Mouse (Mus musculus) CH12.LX (cell line): ENCODE measurements at regions not wholly inside any gene's neighbourhood (a gene's known extent, or its start where the extent isn't known, plus 50 kb on each side); places are given as distances from the start of the nearest gene placed in this dataset.

ENCODE experiments used
- DNase-seq: peaks from one replicate; pipeline ENCODE4 v3.0.0-alpha.2; 2013; ENCODE audit errors: extremely low read depth
- H3K27ac ChIP-seq: 2 replicates; pipeline ENCODE4 v1.5.1; 2012; ENCODE audit warnings: low read depth, mild to moderate bottlenecking, control low read depth, moderate library complexity; ENCODE audit not compliant: insufficient read depth
- H3K27me3 ChIP-seq: replicated peaks from 2 replicates; pipeline ENCODE3; 2012; ENCODE audit warnings: inconsistent platforms
- H3K36me3 ChIP-seq, 2 experiments: replicated peaks in 1 of 2; 2 replicates each; pipeline versions ENCODE3 to v1.6.1; 2012; ENCODE audit warnings: inconsistent platforms in 1 of 2, low read length in 1 of 2, mild to moderate bottlenecking in 1 of 2, mixed read lengths in 1 of 2, moderate library complexity in 1 of 2; ENCODE audit not compliant: control insufficient read depth in 1 of 2, insufficient read depth in 1 of 2
- H3K4me1 ChIP-seq, 2 experiments: 2 replicates each; pipeline ENCODE4 v1.6.1; 2012; ENCODE audit warnings: inconsistent platforms in 1 of 2, moderate library complexity in 1 of 2; ENCODE audit not compliant: insufficient read depth in 2 of 2, control insufficient read depth in 1 of 2
- H3K4me2 ChIP-seq: 2 replicates; pipeline ENCODE4 v1.6.1; 2012; ENCODE audit warnings: low read depth, mild to moderate bottlenecking, control low read depth; ENCODE audit not compliant: poor library complexity, insufficient read depth, severe bottlenecking
- H3K4me3 ChIP-seq, 3 experiments: fragments of 150-350 bp in 1 of 3; sonication (generic) in 1 of 3; replicated peaks in 1 of 3; 2 replicates each; pipeline versions ENCODE3 to v1.5.1; 2011 to 2012; ENCODE audit warnings: low read depth in 2 of 3, low read length in 2 of 3, mild to moderate bottlenecking in 2 of 3, moderate library complexity in 2 of 3, control low read depth in 1 of 3, improper control_type of control experiment in 1 of 3, inconsistent platforms in 1 of 3, mixed read lengths in 1 of 3; ENCODE audit not compliant: poor library complexity in 1 of 3
- H3K79me2 ChIP-seq: replicated peaks from 2 replicates; pipeline ENCODE4 v1.6.1; 2012; ENCODE audit warnings: mild to moderate bottlenecking, moderate library complexity; ENCODE audit not compliant: control insufficient read depth, poor library complexity, insufficient read depth, severe bottlenecking; ENCODE audit errors: extremely low read depth
- H3K9ac ChIP-seq: 2 replicates; pipeline ENCODE4 v1.6.1; 2012; ENCODE audit warnings: low read depth, mild to moderate bottlenecking, control low read depth, moderate library complexity; ENCODE audit not compliant: insufficient read depth
- H3K9me3 ChIP-seq: replicated peaks from 2 replicates; pipeline ENCODE3; 2012; ENCODE audit warnings: low read length, inconsistent platforms, mixed read lengths
- BHLHE40 ChIP-seq: IDR thresholded peaks from 2 replicates; pipeline ENCODE4 v1.6.1; 2011; ENCODE audit warnings: mild to moderate bottlenecking, low read depth, low read length, improper control_type of control experiment
- CHD1 ChIP-seq: IDR thresholded peaks from 2 replicates; pipeline ENCODE4 v1.6.1; 2012; ENCODE audit warnings: low read depth, low read length, improper control_type of control experiment, inconsistent platforms
- CTCF ChIP-seq, 2 experiments: IDR thresholded peaks in 1 of 2; conservative IDR thresholded peaks in 1 of 2; 2 replicates each; pipeline ENCODE4 v1.5.1; 2011 to 2012; ENCODE audit warnings: low read depth in 2 of 2, low read length in 2 of 2, improper control_type of control experiment in 1 of 2, inconsistent platforms in 1 of 2, mild to moderate bottlenecking in 1 of 2, moderate library complexity in 1 of 2
- ELF1 ChIP-seq: IDR thresholded peaks from 2 replicates; pipeline ENCODE4 v1.6.1; 2014; ENCODE audit warnings: low read depth, mild to moderate bottlenecking, inconsistent platforms, low read length, improper control_type of control experiment
- ETS1 ChIP-seq: conservative IDR thresholded peaks from 2 replicates; pipeline ENCODE4 v1.6.1; 2012; ENCODE audit warnings: low read depth, mild to moderate bottlenecking, inconsistent platforms, low read length, improper control_type of control experiment, moderate library complexity
- HCFC1 ChIP-seq: IDR thresholded peaks from 2 replicates; pipeline ENCODE4 v1.6.1; 2012; ENCODE audit warnings: low read depth, mild to moderate bottlenecking, inconsistent platforms, low read length, improper control_type of control experiment
- JUND ChIP-seq: conservative IDR thresholded peaks from 2 replicates; pipeline ENCODE4 v1.6.1; 2011; ENCODE audit warnings: low read depth, low read length, improper control_type of control experiment
- KAT2A ChIP-seq: IDR thresholded peaks from 2 replicates; pipeline ENCODE4 v1.6.1; 2012; ENCODE audit warnings: low read length, improper control_type of control experiment, inconsistent platforms; ENCODE audit not compliant: insufficient replicate concordance
- MAFK ChIP-seq: IDR thresholded peaks from 2 replicates; pipeline ENCODE4 v1.6.1; 2011; ENCODE audit warnings: low read length, improper control_type of control experiment; ENCODE audit not compliant: insufficient replicate concordance
- MEF2A ChIP-seq: IDR thresholded peaks from 2 replicates; pipeline ENCODE4 v1.6.1; 2014; ENCODE audit warnings: low read depth, mild to moderate bottlenecking, inconsistent platforms, low read length, improper control_type of control experiment, borderline replicate concordance
- MYC ChIP-seq: IDR thresholded peaks from 2 replicates; pipeline ENCODE4 v1.6.1; 2011; ENCODE audit warnings: low read depth, mild to moderate bottlenecking, improper control_type of control experiment, low read length
- PAX5 ChIP-seq: IDR thresholded peaks from 2 replicates; pipeline ENCODE4 v1.6.1; 2012; ENCODE audit warnings: low read length, inconsistent platforms, mixed read lengths
- POLR2A ChIP-seq: IDR thresholded peaks from 2 replicates; pipeline ENCODE4 v1.6.1; 2011; ENCODE audit warnings: low read depth, mild to moderate bottlenecking, improper control_type of control experiment, low read length
- RAD21 ChIP-seq: IDR thresholded peaks from 2 replicates; pipeline ENCODE4 v1.6.1; 2011; ENCODE audit warnings: low read depth, mild to moderate bottlenecking, low read length, improper control_type of control experiment, moderate library complexity
- RCOR1 ChIP-seq: conservative IDR thresholded peaks from 2 replicates; pipeline ENCODE4 v1.6.1; 2012; ENCODE audit warnings: low read depth, mild to moderate bottlenecking, inconsistent platforms, low read length, improper control_type of control experiment
- TBP ChIP-seq: conservative IDR thresholded peaks from 2 replicates; pipeline ENCODE4 v1.6.1; 2011; ENCODE audit warnings: low read depth, low read length, improper control_type of control experiment
- UBTF ChIP-seq: IDR thresholded peaks from 2 replicates; pipeline ENCODE4 v1.6.1; 2012; ENCODE audit warnings: low read depth, mild to moderate bottlenecking, inconsistent platforms, low read length, improper control_type of control experiment, moderate library complexity
- USF1 ChIP-seq: IDR thresholded peaks from 2 replicates; pipeline ENCODE4 v1.6.1; 2014; ENCODE audit warnings: low read depth, mild to moderate bottlenecking, inconsistent platforms, low read length, improper control_type of control experiment
- ZKSCAN1 ChIP-seq: IDR thresholded peaks from 2 replicates; pipeline ENCODE4 v1.6.1; 2012; ENCODE audit warnings: low read depth, inconsistent platforms, low read length, improper control_type of control experiment, borderline replicate concordance
- ZMIZ1 ChIP-seq: IDR thresholded peaks from 2 replicates; pipeline ENCODE4 v1.6.1; 2012; ENCODE audit warnings: low read depth, mild to moderate bottlenecking, inconsistent platforms, low read length, improper control_type of control experiment
- dilution Hi-C: fragments of 300-500 bp; cut with MboI; formaldehyde crosslinking; loops from 2 replicates; pipeline ENCODE4 v1.14.3; 2020; ENCODE audit warnings: low sequenced_read_pairs; ENCODE audit not compliant: extremely low pct_unique_long_range_greater_than_20kb, extremely low pct_ligation_motif_present
- in situ Hi-C: fragments of 300-500 bp; cut with MboI; formaldehyde crosslinking; loops from 3 replicates; pipeline ENCODE4 v1.14.3; 2019; ENCODE audit warnings: low sequenced_read_pairs, low pct_ligation_motif_present, low pct_unique_long_range_greater_than_20kb, mixed read lengths

DNA sequence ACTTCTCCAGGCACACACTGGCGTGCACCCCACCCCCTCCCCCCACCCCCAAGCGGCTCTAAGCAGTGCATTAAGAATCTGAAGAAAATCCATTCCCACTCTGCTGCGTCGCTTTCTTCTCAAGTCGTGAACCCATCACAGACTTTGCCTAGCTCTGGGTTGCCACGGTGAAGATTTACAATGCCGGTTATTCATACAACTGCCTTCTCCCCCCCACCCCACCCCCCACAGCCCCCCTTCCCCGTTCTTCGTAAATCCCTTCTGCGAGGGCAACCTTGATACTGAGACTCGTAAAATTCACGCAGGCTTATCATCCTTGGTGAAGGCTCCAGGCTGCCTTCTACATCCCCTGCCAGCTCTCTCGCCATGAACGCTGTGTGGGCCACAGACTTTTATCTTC lies 451.7 kb upstream of the Pou3f3 start:
- Histone ChIP-seq H3K27me3 (no peaks in the 10 kb centered on the region), H3K79me2 (no peaks in the 10 kb centered on the region), H3K36me3 (no peaks in the 10 kb centered on the region), H3K4me3 (no peak overlapping the region), H3K4me2 (no peak overlapping the region), H3K9me3 (peaks cover 50% of the 10 kb centered on the region), H3K9ac (no peak overlapping the region), H3K27ac (no peak overlapping the region), H3K4me1 (no peaks in the 10 kb centered on the region)
- no peak for DNase-seq
- in situ Hi-C loops (no loop called here), dilution Hi-C loops (no loop called here)
- TF ChIP-seq TBP (no peak), KAT2A (no peak), CHD1 (no peak), CTCF (conservative IDR thresholded peaks at IDR 0.05 in 1 of 2, IDR thresholded peaks at IDR 0.05 in 1 of 2; ENCODE audit: low read depth in 2 of 2, low read length in 2 of 2) (no peak), ZKSCAN1 (no peak), BHLHE40 (no peak), ETS1 (no peak), POLR2A (no peak), MEF2A (no peak), PAX5 (no peak)

DNA sequence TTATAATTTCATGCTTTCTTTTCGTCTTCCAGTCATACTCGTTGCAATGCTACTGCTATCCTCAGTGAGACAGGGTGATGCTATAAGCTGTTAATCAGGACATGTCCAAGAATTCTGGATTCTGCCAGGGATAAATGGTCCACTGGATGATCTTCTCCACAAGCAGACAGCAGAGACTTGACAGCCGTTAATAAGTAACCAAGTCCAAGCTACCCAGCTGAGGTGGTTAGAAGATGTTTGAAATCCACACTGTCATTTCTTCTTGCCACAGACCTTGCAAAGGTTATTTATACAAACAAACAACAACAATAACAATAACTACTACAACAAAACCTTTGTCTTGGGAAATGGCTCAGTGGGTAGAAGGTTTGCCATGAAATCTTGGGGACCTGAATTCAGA lies 443.2 kb upstream of the Pou3f3 start:
- Histone ChIP-seq H3K36me3 (no peaks in the 10 kb centered on the region), H3K4me1 (no peaks in the 10 kb centered on the region), H3K9me3 (peaks cover 52% of the 10 kb centered on the region), H3K79me2 (no peaks in the 10 kb centered on the region), H3K9ac (no peak overlapping the region), H3K4me3 (no peak overlapping the region), H3K27ac (no peak overlapping the region), H3K4me2 (no peak overlapping the region)
- DNase-seq: no peak
- dilution Hi-C loops (no loop called here), in situ Hi-C loops (no loop called here)
- TF ChIP-seq RAD21 (no peak), JUND (no peak), HCFC1 (no peak), USF1 (no peak), RCOR1 (no peak), MAFK (no peak), MYC (no peak), CHD1 (no peak), ZMIZ1 (no peak), ETS1 (no peak), UBTF (no peak), KAT2A (no peak), ELF1 (no peak)
- TF ChIP-seq, all 38 proteins: peak for 0
- H3K27me3 ChIP-seq: no peaks in the 10 kb centered on the region
